Mouse (Mus musculus): ENCODE results near the gene Gpd1. TPM values are rescaled to one million over a fixed set of nuclear protein-coding genes. Genes with fewer than 3 reads are reported as not detected.
"Not testable (repeated sequence)": the region's sequence is repeated elsewhere in the genome, so short reads cannot be mapped to it uniquely, and the experiment has no call there.

The Gpd1 gene
- polyA plus RNA-seq, 1 experiment from 2014 or later: 0.57 TPM

DNA sequence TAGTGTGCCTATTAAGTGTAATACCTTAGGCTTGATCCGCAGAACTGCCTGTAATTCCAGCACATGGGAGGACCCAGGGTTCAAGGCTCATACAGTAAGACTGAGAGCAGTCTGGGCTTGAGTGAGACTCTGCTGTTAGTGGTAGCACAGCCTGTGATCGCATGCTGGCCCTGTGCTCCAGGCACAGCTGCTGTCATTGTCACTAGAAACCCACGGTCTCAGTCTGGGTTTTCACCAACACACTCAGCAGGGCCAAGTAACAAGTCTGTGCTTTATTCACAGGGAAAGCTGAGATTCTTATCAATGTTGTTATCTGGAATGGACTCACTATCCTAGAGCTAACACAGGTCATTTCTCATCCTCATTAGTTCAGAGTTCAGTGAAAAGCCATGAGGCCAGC lies 36.9 kb downstream of the Gpd1 start:
- Histone ChIP-seq H3K4me2 (no peak overlapping the region), H3K4me1 (no peaks in the 10 kb centered on the region), H3K4me3 (replicated peaks) (no peak overlapping the region), H3K27me3 (no peaks in the 10 kb centered on the region), H3K9ac (no peak overlapping the region), H3K9me3 (no peaks in the 10 kb centered on the region), H3K27ac (no peak overlapping the region), H3K36me3 (replicated peaks) (peaks cover 7% of the 10 kb centered on the region; the same call in 1 of the 2 replicates)
- 87% methylated on average over 3 of the region's 3 CpGs for WGBS
- no peak for ATAC-seq (ENCODE audit: low FRiP score)

DNA sequence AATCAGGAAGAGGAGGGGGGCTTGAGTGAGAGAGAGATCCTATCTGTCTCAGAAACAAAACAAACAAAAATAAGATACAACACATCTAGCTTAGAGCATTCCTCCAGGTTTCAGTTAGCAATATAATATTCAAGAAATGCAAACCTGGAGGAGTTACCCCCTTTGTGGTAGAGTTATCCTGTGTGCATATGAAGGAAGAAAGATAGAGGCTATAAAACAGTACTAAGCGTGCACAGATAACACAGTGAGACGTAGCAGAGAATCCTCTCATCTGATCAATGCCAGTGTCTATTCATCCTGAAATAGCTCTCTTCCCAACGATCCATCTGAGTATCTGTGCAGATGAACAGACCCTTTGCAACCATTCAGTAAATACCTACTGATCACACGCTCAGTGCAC lies 50.2 kb downstream of the Gpd1 start:
- H3K27me3 ChIP-seq: no peaks in the 10 kb centered on the region
- no peaks in the 10 kb centered on the region for H3K9me3 ChIP-seq
- no peak for ATAC-seq (ENCODE audit: low FRiP score)
- peaks cover 11% of the 10 kb centered on the region for H3K36me3 ChIP-seq (replicated peaks)
- H3K9ac ChIP-seq: no peak overlapping the region
- peaks cover 18% of the 10 kb centered on the region for H3K4me1 ChIP-seq
- no peak overlapping the region for H3K4me3 ChIP-seq (replicated peaks)
- 84% methylated on average over 4 of the region's 4 CpGs for WGBS
- no peak overlapping the region for H3K4me2 ChIP-seq
- H3K27ac ChIP-seq: no peak overlapping the region

DNA sequence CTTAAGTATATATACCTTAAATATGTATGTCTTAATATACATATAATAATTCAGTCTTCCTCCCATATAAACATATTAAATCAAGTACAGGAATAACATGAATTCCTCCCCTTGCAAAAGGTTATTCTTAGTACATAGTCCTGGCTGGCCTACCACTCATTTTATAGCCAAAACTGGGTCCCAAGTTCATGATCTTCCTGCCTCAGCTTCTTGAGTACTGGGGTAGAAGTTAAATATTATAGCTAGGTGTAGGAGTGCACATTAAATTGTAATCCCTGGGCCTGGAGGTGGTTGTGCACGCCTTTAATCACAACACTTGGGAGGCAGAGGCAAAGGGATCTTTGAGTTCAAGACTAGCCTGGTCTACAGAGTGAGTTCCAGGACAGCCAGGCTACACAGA lies 51.4 kb downstream of the Gpd1 start:
- H3K4me2 ChIP-seq: no peak overlapping the region
- H3K4me1 ChIP-seq: peaks cover 25% of the 10 kb centered on the region
- H3K4me3 ChIP-seq (replicated peaks): no peak overlapping the region
- no peak overlapping the region for H3K9ac ChIP-seq
- no peaks in the 10 kb centered on the region for H3K27me3 ChIP-seq
- no peak overlapping the region for H3K27ac ChIP-seq
- H3K9me3 ChIP-seq: no peaks in the 10 kb centered on the region
- 100% methylated on average over 1 of the region's 1 CpGs for WGBS
- peaks cover 11% of the 10 kb centered on the region for H3K36me3 ChIP-seq (replicated peaks)
- no peak for ATAC-seq (ENCODE audit: low FRiP score)

DNA sequence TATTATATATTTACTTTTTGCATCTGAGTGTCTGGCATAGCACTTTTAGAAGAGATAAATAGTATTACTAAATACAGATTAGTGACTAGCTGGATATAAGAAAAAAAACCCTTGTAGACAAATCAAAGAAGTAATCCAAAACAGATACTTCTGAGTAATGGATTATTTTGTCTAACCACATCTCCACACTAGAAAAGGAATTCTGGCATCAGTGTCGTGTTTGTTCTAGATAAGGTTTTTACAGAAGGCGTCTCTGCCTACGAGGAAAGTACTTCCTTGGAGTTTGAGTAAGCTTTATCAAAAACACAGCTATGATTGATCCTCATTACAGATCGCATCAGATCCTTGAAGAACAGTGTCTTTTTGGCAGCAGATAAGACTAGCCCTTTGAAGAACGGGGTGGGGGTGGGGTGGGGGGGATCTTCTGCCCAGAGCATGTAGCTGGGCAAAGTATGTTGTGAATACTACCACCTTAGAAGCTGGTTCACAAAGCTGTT lies 53.7 kb downstream of the Gpd1 start:
- Histone ChIP-seq H3K27me3 (no peaks in the 10 kb centered on the region), H3K4me3 (replicated peaks) (peak overlapping the region; percentile 64), H3K36me3 (replicated peaks) (no peaks in the 10 kb centered on the region), H3K4me2 (peak overlapping the region; percentile 74), H3K27ac (peak overlapping the region; percentile 94; the same call in 1 of the 2 replicates), H3K9ac (peak overlapping the region; percentile 84), H3K9me3 (no peaks in the 10 kb centered on the region), H3K4me1 (peaks cover 25% of the 10 kb centered on the region)
- WGBS: 38% methylated on average over 5 of the region's 5 CpGs
- no peak for ATAC-seq (ENCODE audit: low FRiP score)

DNA sequence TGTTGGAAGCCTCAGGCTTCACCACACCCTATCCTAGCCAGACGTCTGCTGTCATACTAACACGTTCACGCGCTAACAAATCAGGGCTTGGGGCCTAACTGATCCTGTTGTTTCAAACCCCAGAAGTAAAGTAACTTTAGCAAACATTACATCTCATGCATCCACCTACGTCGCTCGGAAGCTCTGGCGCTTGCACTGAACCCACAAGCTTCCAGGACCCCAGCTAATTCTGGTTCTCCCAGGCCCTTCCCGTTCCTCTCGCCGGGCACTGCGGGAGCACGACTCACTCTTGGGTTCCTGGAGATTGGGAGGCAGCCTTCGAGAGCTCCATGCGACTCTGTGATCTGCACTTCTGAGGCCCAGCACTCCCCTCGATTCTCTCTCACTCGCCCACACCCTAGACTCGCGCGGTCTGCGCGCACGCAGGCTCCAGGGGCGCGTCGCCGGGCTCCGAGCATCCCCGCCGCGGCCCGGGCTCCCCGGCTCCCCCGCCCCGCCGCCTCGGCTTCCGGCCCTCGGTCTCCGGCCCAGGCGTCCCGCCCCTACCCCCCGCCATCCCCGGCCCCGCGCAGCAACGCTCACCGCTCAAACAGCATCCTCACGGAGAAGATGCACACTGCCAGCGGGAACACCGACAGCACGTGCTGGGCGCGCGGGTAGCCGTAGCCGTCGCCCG lies 54.4 kb downstream of the Gpd1 start:
- Histone ChIP-seq H3K27me3 (no peaks in the 10 kb centered on the region), H3K27ac (peak overlapping the region; percentile 94), H3K36me3 (replicated peaks) (no peaks in the 10 kb centered on the region), H3K4me2 (peak overlapping the region; percentile 74), H3K9ac (peak overlapping the region; percentile 84), H3K9me3 (no peaks in the 10 kb centered on the region), H3K4me1 (peaks cover 25% of the 10 kb centered on the region), H3K4me3 (replicated peaks) (peak overlapping the region; percentile 64)
- peak; percentile 84 for ATAC-seq (ENCODE audit: low FRiP score)
- WGBS: under 1% methylated on average over 59 of the region's 59 CpGs

DNA sequence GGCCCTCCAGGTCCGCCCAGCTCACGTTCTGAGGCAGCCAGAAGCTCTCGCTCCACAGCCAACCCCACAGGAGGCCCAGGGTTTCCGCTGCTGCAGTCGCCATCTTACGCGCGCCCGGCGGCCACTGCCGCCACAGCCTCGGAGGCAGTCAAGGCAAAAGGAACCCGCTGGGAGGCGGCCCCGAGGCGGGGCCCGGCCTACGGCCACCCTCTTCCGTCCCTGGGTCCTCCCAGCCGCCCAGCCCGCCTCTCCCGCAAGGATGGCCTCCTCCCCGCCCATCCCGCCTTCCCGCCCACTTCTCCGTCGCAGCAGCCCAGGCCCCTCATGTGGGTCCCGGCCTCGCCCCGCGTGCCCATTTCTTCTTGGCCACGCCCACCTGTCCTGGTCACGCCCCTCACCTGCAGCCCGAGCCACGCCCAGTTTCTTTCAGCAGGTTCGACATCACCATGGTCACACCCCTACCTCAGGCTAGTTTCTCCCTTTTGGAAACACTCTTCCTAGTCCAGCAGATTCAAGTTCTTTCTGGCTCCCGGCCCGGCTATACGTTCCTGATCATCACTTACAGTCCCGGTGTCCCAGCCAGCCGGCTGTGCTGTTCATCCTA lies 55.1 kb downstream of the Gpd1 start:
- H3K36me3 ChIP-seq (replicated peaks): no peaks in the 10 kb centered on the region
- no peaks in the 10 kb centered on the region for H3K27me3 ChIP-seq
- ATAC-seq (ENCODE audit: low FRiP score): peak; percentile 92
- H3K27ac ChIP-seq: peak overlapping the region; percentile 94
- peak overlapping the region; percentile 64 for H3K4me3 ChIP-seq (replicated peaks)
- no peaks in the 10 kb centered on the region for H3K9me3 ChIP-seq
- 0% methylated on average over 41 of the region's 41 CpGs for WGBS
- H3K9ac ChIP-seq: peak overlapping the region; percentile 84
- H3K4me1 ChIP-seq: peaks cover 25% of the 10 kb centered on the region
- H3K4me2 ChIP-seq: peak overlapping the region; percentile 74

DNA sequence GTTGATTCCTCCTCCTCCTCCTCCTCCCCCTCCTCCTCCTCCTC lies 55.4 kb downstream of the Gpd1 start, which contains the start of gene Cers5:
Gene Cers5 (minus strand): TSS at position 5 of the 44 bp plus-strand sequence.
- peak within 1 kb of the TSS; percentile 64 for H3K4me3 ChIP-seq (replicated peaks)
- peak within 1 kb of the TSS; percentile 84 for H3K9ac ChIP-seq
- H3K27ac ChIP-seq: peak within 1 kb of the TSS; percentile 94
- H3K36me3 ChIP-seq (replicated peaks); H3K9me3 ChIP-seq; H3K27me3 ChIP-seq; ATAC-seq (ENCODE audit: low FRiP score): not testable (repeated sequence)
- peak within 1 kb of the TSS; percentile 74 for H3K4me2 ChIP-seq
- peaks cover 25% of the 10 kb centered on the region for H3K4me1 ChIP-seq

DNA sequence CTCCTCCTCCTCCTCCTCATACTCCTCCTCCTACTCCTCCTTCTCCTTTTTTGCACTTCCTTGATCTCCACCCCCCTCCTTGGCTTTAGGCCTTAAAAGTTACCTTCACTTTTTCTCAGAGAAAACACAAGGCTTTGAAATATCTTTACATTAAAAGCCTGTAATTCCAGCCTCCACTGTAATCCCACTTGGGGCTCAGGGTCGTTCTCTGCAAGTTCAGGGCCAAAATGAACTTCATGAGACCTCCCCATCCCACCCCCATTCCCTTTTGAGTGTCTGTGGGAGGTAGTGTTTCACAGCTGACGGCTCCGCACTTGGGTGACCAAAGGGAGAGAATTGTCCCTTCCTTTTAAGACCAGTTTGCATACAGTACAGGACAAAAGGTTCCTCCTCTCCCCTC lies 55.6 kb downstream of the Gpd1 start:
- Histone ChIP-seq H3K4me3 (replicated peaks) (peak overlapping the region; percentile 64), H3K4me2 (peak overlapping the region; percentile 74), H3K36me3 (replicated peaks) (no peaks in the 10 kb centered on the region), H3K9me3 (no peaks in the 10 kb centered on the region), H3K27me3 (no peaks in the 10 kb centered on the region), H3K27ac (peak overlapping the region; percentile 94; the same call in 1 of the 2 replicates), H3K4me1 (peaks cover 25% of the 10 kb centered on the region), H3K9ac (no peak overlapping the region; the same call in 1 of the 2 replicates)
- WGBS: 29% methylated on average over 3 of the region's 3 CpGs
- no peak for ATAC-seq (ENCODE audit: low FRiP score)

Other genes starting within 250 kb of the Gpd1 start
- 21.5 and 25.0 TPM in 2 replicates for gene Bcdin3d, start 242.8 kb upstream of the Gpd1 start, polyA plus RNA-seq (2016; fragmentation: Nextera tagmentation; extraction: Ambion mirVana)
- 1.6 and 1.9 TPM in 2 replicates for gene Faim2, start 189.3 kb upstream of the Gpd1 start, polyA plus RNA-seq (2016; fragmentation: Nextera tagmentation; extraction: Ambion mirVana)
- gene Aqp2, start 138.5 kb upstream of the Gpd1 start, polyA plus RNA-seq (2016; fragmentation: Nextera tagmentation; extraction: Ambion mirVana): not detected in 2 replicates
- gene Aqp5, start 126.7 kb upstream of the Gpd1 start, polyA plus RNA-seq (2016; fragmentation: Nextera tagmentation; extraction: Ambion mirVana): 0.22 and 0.69 TPM in 2 replicates
- gene Aqp6, start 116.1 kb upstream of the Gpd1 start, polyA plus RNA-seq (2016; fragmentation: Nextera tagmentation; extraction: Ambion mirVana): not detected in 2 replicates
- 230 and 251 TPM in 2 replicates for gene Racgap1, start 65.9 kb upstream of the Gpd1 start, polyA plus RNA-seq (2016; fragmentation: Nextera tagmentation; extraction: Ambion mirVana)
- gene Asic1, start 47.1 kb upstream of the Gpd1 start, polyA plus RNA-seq (2016; fragmentation: Nextera tagmentation; extraction: Ambion mirVana): 14.7 and 18.2 TPM in 2 replicates
- gene Smarcd1, start 15.4 kb upstream of the Gpd1 start, polyA plus RNA-seq (2016; fragmentation: Nextera tagmentation; extraction: Ambion mirVana): 135 and 138 TPM in 2 replicates
- not detected in 2 replicates for gene Gm17349, start 12.0 kb upstream of the Gpd1 start, polyA plus RNA-seq (2016; fragmentation: Nextera tagmentation; extraction: Ambion mirVana)
- gene Cox14, start 8.1 kb downstream of the Gpd1 start, polyA plus RNA-seq (2016; fragmentation: Nextera tagmentation; extraction: Ambion mirVana): 167 and 168 TPM in 2 replicates
- 64.7 and 67.1 TPM in 2 replicates for gene Cers5, start 55.4 kb downstream of the Gpd1 start, polyA plus RNA-seq (2016; fragmentation: Nextera tagmentation; extraction: Ambion mirVana)
- 41.0 and 47.5 TPM in 2 replicates for gene Lima1, start 157.9 kb downstream of the Gpd1 start, polyA plus RNA-seq (2016; fragmentation: Nextera tagmentation; extraction: Ambion mirVana)
- not detected in 2 replicates for gene Fam186a, start 249.5 kb downstream of the Gpd1 start, polyA plus RNA-seq (2016; fragmentation: Nextera tagmentation; extraction: Ambion mirVana)